Mouse (Mus musculus) E14TG2a.4 (cell line): ENCODE results near the gene Mip.
A peak's percentile ranks its signal among the peaks of the same experiment; 100 is the strongest.

Experiments used
- H3K27me3 ChIP-seq: 2 replicates; pipeline ENCODE4 v1.6.1; 2014; ENCODE audit warnings: low read length, control low read depth; ENCODE audit not compliant: insufficient read depth
- H3K36me3 ChIP-seq: 2 replicates; pipeline ENCODE4 v1.6.1; 2014; ENCODE audit warnings: low read length, control low read depth; ENCODE audit not compliant: insufficient read depth
- H3K4me1 ChIP-seq: replicated peaks from 2 replicates; pipeline ENCODE4 v1.6.1; 2014; ENCODE audit warnings: low read depth, low read length, control low read depth
- H3K4me3 ChIP-seq: replicated peaks from 2 replicates; pipeline ENCODE4 v1.5.1; 2014; ENCODE audit warnings: mild to moderate bottlenecking, low read length
- H3K9me3 ChIP-seq: 2 replicates; pipeline ENCODE4 v1.6.1; 2014; ENCODE audit warnings: low read length, control low read depth
- CTCF ChIP-seq: conservative IDR thresholded peaks from 2 replicates; pipeline ENCODE4 v1.5.1; 2014; ENCODE audit warnings: low read length
- NANOG ChIP-seq: IDR thresholded peaks from 2 replicates; pipeline ENCODE4 v1.6.1; 2014; ENCODE audit warnings: borderline replicate concordance, low read length, mixed read lengths
- POU5F1 ChIP-seq: IDR thresholded peaks from 2 replicates; pipeline ENCODE4 v1.6.1; 2014; ENCODE audit warnings: low read length, borderline replicate concordance

Gene Mip

DNA sequence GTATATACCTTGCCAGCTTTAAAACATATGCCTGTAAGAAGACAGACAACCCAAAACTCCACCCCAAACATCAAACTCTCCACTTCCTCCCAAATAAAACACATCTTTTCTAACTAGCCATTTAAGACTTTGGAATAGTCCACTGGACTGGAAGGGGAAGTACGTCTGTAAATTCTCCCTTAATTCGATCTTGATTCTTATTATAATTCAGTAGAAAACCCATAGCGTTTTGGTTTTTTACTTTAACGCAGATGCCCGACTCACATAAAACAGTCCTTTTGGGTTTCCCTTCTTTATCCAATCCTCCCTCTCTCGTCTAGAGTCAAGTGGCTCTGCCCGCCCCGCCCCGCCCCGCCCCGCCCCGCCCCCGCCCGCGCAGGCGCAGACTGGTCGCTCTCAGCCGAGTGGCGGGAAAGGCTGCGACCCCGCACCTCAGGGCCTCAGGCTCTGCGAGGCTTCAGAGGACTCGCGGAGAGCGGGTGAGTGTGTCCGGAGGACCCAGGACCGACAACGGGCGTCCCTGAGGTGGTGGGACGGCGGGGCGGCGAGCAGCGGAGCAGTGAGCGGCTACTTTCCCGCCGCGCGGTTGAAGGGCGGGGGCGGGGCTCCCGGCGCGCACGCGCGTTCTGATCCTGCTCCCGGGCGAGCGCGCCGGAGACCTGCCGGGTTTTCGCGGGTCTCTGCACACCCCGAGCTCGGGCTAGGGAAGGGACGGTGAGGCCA, 6.2 kb downstream of the Mip start, which contains the start of gene Timeless:
Gene Timeless (plus strand): TSS at position 369 of the 723 bp plus-strand sequence.
- TF ChIP-seq POU5F1 (no peak), CTCF (no peak), NANOG (no peak)
- peaks cover 26% of the 10 kb centered on the region for H3K36me3 ChIP-seq
- H3K27me3 ChIP-seq = no peaks in the 10 kb centered on the region
- peak within 1 kb of the TSS; percentile 95 for H3K4me3 ChIP-seq
- peaks cover 73% of the 10 kb centered on the region for H3K4me1 ChIP-seq
- H3K9me3 ChIP-seq = no peaks in the 10 kb centered on the region

- Histone ChIP-seq H3K9me3 (no peaks in the 10 kb centered on the region), H3K4me1 (peaks cover 68% of the 10 kb centered on the region), H3K4me3 (peak overlapping the region; percentile 95), H3K36me3 (peaks cover 26% of the 10 kb centered on the region), H3K27me3 (no peaks in the 10 kb centered on the region)
- TF ChIP-seq CTCF = peak; percentile 64
- TF ChIP-seq NANOG = no peak
- no peak for TF ChIP-seq POU5F1
Observed at GRCm38 (mm10) chr10:128232420-128232985, 6.9 kb downstream of the Mip start.

DNA sequence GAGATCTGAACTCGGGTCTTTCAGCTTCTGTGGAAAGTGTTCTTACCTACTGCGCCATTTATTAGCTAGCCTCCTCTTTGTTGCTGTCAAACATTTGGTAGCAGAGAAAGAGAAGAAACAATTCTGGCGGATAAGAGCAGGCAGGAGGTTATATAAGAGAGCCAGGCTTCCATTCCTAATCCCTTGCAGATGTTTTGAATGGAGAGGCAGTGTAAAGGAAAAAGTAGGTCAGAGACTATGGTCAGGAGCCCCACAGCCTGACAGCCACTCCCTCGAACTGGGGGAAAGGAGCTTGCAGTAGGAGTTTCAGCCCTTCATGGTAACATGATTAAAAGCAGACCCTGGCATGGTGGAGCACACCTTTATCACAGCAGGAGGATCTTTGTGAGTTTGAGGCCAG, 10.7 kb downstream of the Mip start:
- Histone ChIP-seq H3K27me3 (no peaks in the 10 kb centered on the region), H3K4me3 (no peak overlapping the region), H3K36me3 (peaks cover 53% of the 10 kb centered on the region), H3K4me1 (peaks cover 69% of the 10 kb centered on the region), H3K9me3 (no peaks in the 10 kb centered on the region)
- no peak for TF ChIP-seq CTCF
- no peak for TF ChIP-seq POU5F1
- no peak for TF ChIP-seq NANOG

- H3K4me3 ChIP-seq = no peak overlapping the region
- no peaks in the 10 kb centered on the region for H3K9me3 ChIP-seq
- H3K4me1 ChIP-seq = peaks cover 71% of the 10 kb centered on the region
- H3K36me3 ChIP-seq = peaks cover 70% of the 10 kb centered on the region
- H3K27me3 ChIP-seq = no peaks in the 10 kb centered on the region
- TF ChIP-seq NANOG = no peak
- no peak for TF ChIP-seq CTCF
Observed at GRCm38 (mm10) chr10:128237807-128238480, 12.3 kb downstream of the Mip start.

- Histone ChIP-seq H3K9me3 (no peaks in the 10 kb centered on the region), H3K4me1 (peaks cover 71% of the 10 kb centered on the region), H3K27me3 (no peaks in the 10 kb centered on the region), H3K36me3 (peaks cover 76% of the 10 kb centered on the region), H3K4me3 (no peak overlapping the region)
- TF ChIP-seq POU5F1 (no peak), NANOG (no peak), CTCF (no peak)
Observed at GRCm38 (mm10) chr10:128239140-128239539, 13.5 kb downstream of the Mip start.

DNA sequence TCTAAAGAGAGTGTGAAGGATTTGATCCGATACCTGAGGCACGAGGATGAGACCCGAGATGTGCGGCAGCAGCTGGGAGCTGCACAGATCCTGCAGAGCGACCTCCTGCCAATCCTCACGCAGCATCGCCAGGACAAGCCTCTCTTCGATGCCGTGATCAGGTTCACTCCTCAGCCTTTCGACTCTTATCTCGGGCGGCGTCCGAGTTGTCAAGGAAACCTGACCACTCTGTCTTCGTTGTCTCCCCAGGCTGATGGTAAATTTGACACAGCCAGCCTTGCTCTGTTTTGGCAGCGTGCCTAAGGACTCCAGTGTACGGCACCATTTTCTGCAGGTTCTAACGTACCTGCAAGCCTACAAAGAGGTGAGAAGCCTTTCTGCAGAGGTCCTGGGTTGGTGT, 14.5 kb downstream of the Mip start:
- H3K4me3 ChIP-seq = no peak overlapping the region
- H3K36me3 ChIP-seq = peaks cover 77% of the 10 kb centered on the region
- peaks cover 71% of the 10 kb centered on the region for H3K4me1 ChIP-seq
- H3K27me3 ChIP-seq = no peaks in the 10 kb centered on the region
- H3K9me3 ChIP-seq = no peaks in the 10 kb centered on the region
- TF ChIP-seq CTCF (no peak), NANOG (no peak), POU5F1 (no peak)

GRCm38 (mm10) chr10:128243252-128243651, 17.6 kb downstream of the Mip start:
- no peaks in the 10 kb centered on the region for H3K27me3 ChIP-seq
- H3K4me3 ChIP-seq = no peak overlapping the region
- no peaks in the 10 kb centered on the region for H3K9me3 ChIP-seq
- TF ChIP-seq NANOG = no peak
- peaks cover 81% of the 10 kb centered on the region for H3K4me1 ChIP-seq
- H3K36me3 ChIP-seq = peaks cover 94% of the 10 kb centered on the region

DNA sequence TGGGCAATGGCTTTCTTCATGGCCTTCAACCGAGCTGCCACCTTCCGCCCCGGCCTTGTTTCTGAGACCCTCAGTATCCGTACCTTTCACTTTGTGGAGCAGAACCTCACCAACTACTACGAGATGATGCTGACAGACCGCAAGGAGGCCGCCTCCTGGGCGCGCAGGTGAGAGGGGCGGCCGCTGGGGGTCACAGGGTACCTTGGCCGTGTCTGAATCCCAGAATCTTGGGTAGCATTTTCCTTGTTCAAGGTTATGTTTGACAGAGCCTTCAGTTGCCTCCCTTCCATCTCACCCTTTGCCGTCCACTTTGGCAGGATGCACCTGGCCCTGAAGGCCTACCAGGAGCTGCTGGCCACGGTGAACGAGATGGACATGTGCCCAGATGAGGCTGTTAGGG, 18.5 kb downstream of the Mip start:
- Histone ChIP-seq H3K9me3 (no peaks in the 10 kb centered on the region), H3K36me3 (peaks cover 100% of the 10 kb centered on the region), H3K4me3 (no peak overlapping the region), H3K4me1 (peaks cover 83% of the 10 kb centered on the region), H3K27me3 (no peaks in the 10 kb centered on the region)
- no peak; the same call in 1 of the 2 replicates for TF ChIP-seq CTCF
- no peak for TF ChIP-seq NANOG
